Comparison of ENCODE assay signal across 8 mouse cellular contexts in genomic region chr1:105991931-105992837, GRCm38 (mm10). TPM values are rescaled to one million over a fixed set of nuclear protein-coding genes. Genes with fewer than 3 reads are reported as not detected.
DNase-seq lines count a peak whose midpoint lies in the region; ATAC-seq and TF ChIP-seq lines count a peak whose summit lies in the region.

No protein-coding gene starts in this region.

- peak overlapping the region; percentile 99 for H3K4me2 ChIP-seq in hindbrain, embryonic 14.5 days (replicated peaks)
- peak overlapping the region; percentile 98 for H3K4me2 ChIP-seq in midbrain, embryonic 16.5 days (ENCODE audit: low read length)

- H3K27ac ChIP-seq in layer of hippocampus, adult 2 months: peak overlapping the region; percentile 94
- no peak overlapping the region for H3K27ac ChIP-seq in hindbrain, embryonic 14.5 days
- H3K27ac ChIP-seq in midbrain, embryonic 16.5 days (ENCODE audit: low read length): peak overlapping the region; percentile 96; the same call in 1 of the 2 replicates

- no peaks in the 10 kb centered on the region for H3K27me3 ChIP-seq in hindbrain, embryonic 14.5 days (ENCODE audit: control insufficient read depth, insufficient read depth, low read length)
- H3K27me3 ChIP-seq in midbrain, embryonic 16.5 days (ENCODE audit: control insufficient read depth, insufficient read depth, low read depth, low read length): no peaks in the 10 kb centered on the region

- H3K4me3 ChIP-seq in layer of hippocampus, adult 2 months: peak overlapping the region; percentile 86
- H3K4me3 ChIP-seq in hindbrain, embryonic 14.5 days (replicated peaks; ENCODE audit: low read length): peak overlapping the region; percentile 74
- H3K4me3 ChIP-seq in midbrain, embryonic 16.5 days (ENCODE audit: low read depth, low read length): peak overlapping the region; percentile 85

- no peak for TF ChIP-seq POLR2A in brain, embryonic 14.5 days (IDR thresholded peaks at IDR 0.05; ENCODE audit: borderline replicate concordance, extremely low read depth, insufficient read depth, insufficient read length, poor library complexity, severe bottlenecking)

- peaks cover 29% of the 10 kb centered on the region for H3K4me1 ChIP-seq in hindbrain, embryonic 14.5 days (replicated peaks; ENCODE audit: control insufficient read depth, insufficient read depth, low read length)
- H3K4me1 ChIP-seq in midbrain, embryonic 16.5 days (ENCODE audit: control insufficient read depth, insufficient read depth, low read length): peaks cover 23% of the 10 kb centered on the region

- 28% methylated on average over 17 of the region's 17 CpGs for WGBS in hindbrain, embryonic 14.5 days
- WGBS in midbrain, embryonic 16.5 days: 29% methylated on average over 17 of the region's 17 CpGs

- no peak for TF ChIP-seq CTCF in layer of hippocampus, adult 2 months (conservative IDR thresholded peaks at IDR 0.05)
- TF ChIP-seq CTCF in brain, embryonic 14.5 days (IDR thresholded peaks at IDR 0.05; ENCODE audit: borderline replicate concordance, extremely low read depth, insufficient read depth, insufficient read length): no peak

- DNase-seq in layer of hippocampus, adult 2 months (ENCODE audit: low spot score in 2 of 2): no peak
- no peak for DNase-seq in layer of hippocampus, postnatal 36 days
- DNase-seq in brain, embryonic 14.5 days (ENCODE audit: low read depth): peak; percentile 17
- no peak for DNase-seq in hindbrain, embryonic 14.5 days (ENCODE audit: low spot score)
- DNase-seq in ovary, postnatal 14 days (ENCODE audit: low spot score): no peak
- no peak for DNase-seq in ovary, postnatal 10 days (ENCODE audit: low spot score)
- DNase-seq in urinary bladder, adult 18-20 months (ENCODE audit: low spot score in 2 of 2): no peak

- no peaks in the 10 kb centered on the region for H3K36me3 ChIP-seq in hindbrain, embryonic 14.5 days (replicated peaks; ENCODE audit: control insufficient read depth, insufficient read depth)
- H3K36me3 ChIP-seq in midbrain, embryonic 16.5 days (ENCODE audit: control insufficient read depth, insufficient read depth, low read length): no peaks in the 10 kb centered on the region

- H3K9ac ChIP-seq in hindbrain, embryonic 14.5 days: peak overlapping the region; percentile 76
- peak overlapping the region; percentile 92 for H3K9ac ChIP-seq in midbrain, embryonic 16.5 days (ENCODE audit: low read depth, low read length)

- no peak for ATAC-seq in hindbrain, embryonic 14.5 days (ENCODE audit: low FRiP score)
- no peak for ATAC-seq in midbrain, embryonic 16.5 days

- H3K9me3 ChIP-seq in hindbrain, embryonic 14.5 days (ENCODE audit: control insufficient read depth, low read length): no peaks in the 10 kb centered on the region
- H3K9me3 ChIP-seq in midbrain, embryonic 16.5 days (replicated peaks; ENCODE audit: control insufficient read depth, low read length, poor library complexity, severe bottlenecking): no peaks in the 10 kb centered on the region

RNA-seq across cellular contexts. Expression of gene Zcchc2, which starts 2.0 kb away (rescaled TPM):
- 10 to 100 TPM; 17.7 to 20.0 TPM for total RNA-seq in layer of hippocampus, adult 2 months (2021)
- total RNA-seq in layer of hippocampus, postnatal 36 days (2021): 10 to 100 TPM; 21.0 to 21.3 TPM
- polyA plus RNA-seq in brain, embryonic 14.5 days (2012; rRNA removed): 12.5 and 15.6 TPM in 2 replicates
- 2.7 and 3.1 TPM in 2 replicates for polyA plus RNA-seq in hindbrain, embryonic 14.5 days (2014; fragmentation: Nextera tagmentation; extraction: Ambion mirVana)
- 2.7 and 3.4 TPM in 2 replicates for polyA plus RNA-seq in midbrain, embryonic 16.5 days (2015; fragmentation: Nextera tagmentation; extraction: Ambion mirVana)
